Mouse (Mus musculus) right cerebral cortex, postnatal 10 days (tissue): ENCODE measurements at regions not wholly inside any gene's neighbourhood (a gene's known extent, or its start where the extent isn't known, plus 50 kb on each side); places are given as distances from the start of the nearest gene placed in this dataset.

Experiments used
- DNase-seq, 2 experiments: peaks; one replicate each; pipeline ENCODE4 v3.0.0; 2021; ENCODE audit warnings: low spot score in 2 of 2

- DNase-seq: no peak
Measured at GRCm38 (mm10) chr11:63754826-63755225, 167.3 kb downstream of the Hs3st3b1 start.

- no peak for DNase-seq
Measured at GRCm38 (mm10) chr11:63758313-63758712, 163.8 kb downstream of the Hs3st3b1 start.

DNA sequence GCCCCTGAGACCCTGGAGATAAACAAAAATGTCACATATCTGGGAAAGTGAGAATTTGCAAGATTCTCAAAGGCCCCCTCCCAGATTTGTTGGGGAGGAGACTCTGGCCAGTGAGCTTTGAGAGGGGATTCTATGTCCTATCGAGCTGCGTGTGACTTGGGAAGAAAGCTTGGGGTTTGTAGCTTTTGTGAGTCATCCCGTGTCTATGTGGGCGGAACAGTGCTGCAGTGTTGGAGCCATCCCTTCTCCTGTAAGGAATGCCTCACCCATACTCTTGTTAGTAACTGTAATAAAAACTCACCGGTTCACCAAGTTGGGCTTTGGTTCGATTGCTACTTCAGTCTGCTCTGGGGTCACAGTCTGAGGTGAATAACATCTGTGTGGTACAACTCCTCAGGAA lies 160.5 kb downstream of the Hs3st3b1 start:
- no peak for DNase-seq

GRCm38 (mm10) chr11:63767631-63768250 lies 154.3 kb downstream of the Hs3st3b1 start:
- DNase-seq: no peak

DNA sequence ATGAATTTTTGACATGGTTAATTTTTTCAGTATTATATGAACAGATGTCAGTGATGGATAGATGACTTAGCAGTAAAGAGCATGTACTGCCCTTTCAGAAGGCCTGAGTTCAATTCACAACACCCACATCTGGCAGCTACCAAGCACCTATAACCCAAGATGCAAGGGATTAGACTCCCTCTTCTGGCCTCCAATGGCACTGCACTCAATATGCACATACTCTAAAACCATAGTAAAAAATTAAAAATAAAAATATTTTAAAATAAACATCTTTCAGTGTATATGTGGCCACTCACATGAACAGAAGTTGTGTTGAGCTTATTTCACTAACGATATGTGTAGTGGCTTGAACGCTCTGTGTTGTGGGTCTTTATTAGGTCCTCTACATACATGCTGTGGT lies 152.4 kb downstream of the Hs3st3b1 start:
- no peak for DNase-seq

- DNase-seq: no peak
Measured at GRCm38 (mm10) chr11:63775382-63775781, 146.7 kb downstream of the Hs3st3b1 start.

DNA sequence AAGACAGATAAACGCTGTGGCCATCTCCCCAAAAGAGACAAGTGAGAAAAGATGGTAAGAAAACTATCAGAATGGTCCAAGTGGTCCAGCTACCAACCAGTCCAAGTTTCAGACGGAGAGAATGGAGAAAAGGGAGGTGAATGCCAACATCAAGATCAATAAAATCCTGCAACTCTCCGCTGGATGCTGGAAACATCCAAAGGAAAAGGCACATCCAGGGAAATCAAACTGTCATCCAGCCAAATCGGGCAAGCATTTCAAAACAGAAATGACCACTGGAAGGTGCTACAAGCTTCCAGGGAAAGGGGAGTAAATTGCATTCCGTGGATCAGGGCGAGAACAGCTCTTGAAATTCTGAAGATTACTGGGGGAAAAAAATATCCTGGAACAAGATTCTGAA lies 142.7 kb downstream of the Hs3st3b1 start:
- DNase-seq: no peak

- no peak for DNase-seq
Measured at GRCm38 (mm10) chr11:63781967-63782915, 139.8 kb downstream of the Hs3st3b1 start.

GRCm38 (mm10) chr11:63785281-63785886 lies 136.7 kb downstream of the Hs3st3b1 start:
- no peak for DNase-seq

GRCm38 (mm10) chr11:63785965-63786364 lies 136.1 kb downstream of the Hs3st3b1 start:
- DNase-seq: no peak

DNA sequence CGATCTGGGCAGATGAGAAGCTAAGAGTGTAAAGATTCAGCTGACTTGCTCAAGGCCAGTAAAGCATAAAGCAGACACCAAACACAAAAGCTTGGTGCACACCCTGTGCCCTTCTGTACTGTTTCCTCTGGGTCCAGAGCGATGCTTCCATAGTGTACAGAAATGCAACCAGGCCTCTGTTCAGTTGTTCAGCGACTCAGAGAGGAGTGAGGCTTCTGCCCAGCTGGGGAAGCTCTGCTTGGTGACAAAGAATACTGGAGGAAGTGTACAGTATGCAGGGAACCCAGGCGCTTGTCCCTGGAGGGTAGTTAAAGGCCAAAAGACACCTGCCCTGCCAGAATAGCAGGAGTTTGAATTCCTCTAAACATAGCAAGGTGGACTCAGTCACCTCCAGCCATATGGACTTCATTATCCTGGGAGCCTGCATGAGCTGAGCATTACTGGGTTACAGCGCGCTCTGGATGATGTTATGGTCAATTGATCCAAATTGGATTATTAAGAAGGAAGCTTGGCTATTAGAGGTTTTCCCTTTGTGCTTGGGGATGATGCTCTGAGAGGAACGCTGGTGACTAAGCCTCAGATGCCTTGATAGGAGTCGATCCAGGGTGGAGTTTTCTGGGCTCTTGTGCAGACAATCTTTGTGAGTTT lies 132.5 kb downstream of the Hs3st3b1 start:
- DNase-seq: no peak

- DNase-seq: no peak
Measured at GRCm38 (mm10) chr11:63791004-63791862, 130.9 kb downstream of the Hs3st3b1 start.

DNA sequence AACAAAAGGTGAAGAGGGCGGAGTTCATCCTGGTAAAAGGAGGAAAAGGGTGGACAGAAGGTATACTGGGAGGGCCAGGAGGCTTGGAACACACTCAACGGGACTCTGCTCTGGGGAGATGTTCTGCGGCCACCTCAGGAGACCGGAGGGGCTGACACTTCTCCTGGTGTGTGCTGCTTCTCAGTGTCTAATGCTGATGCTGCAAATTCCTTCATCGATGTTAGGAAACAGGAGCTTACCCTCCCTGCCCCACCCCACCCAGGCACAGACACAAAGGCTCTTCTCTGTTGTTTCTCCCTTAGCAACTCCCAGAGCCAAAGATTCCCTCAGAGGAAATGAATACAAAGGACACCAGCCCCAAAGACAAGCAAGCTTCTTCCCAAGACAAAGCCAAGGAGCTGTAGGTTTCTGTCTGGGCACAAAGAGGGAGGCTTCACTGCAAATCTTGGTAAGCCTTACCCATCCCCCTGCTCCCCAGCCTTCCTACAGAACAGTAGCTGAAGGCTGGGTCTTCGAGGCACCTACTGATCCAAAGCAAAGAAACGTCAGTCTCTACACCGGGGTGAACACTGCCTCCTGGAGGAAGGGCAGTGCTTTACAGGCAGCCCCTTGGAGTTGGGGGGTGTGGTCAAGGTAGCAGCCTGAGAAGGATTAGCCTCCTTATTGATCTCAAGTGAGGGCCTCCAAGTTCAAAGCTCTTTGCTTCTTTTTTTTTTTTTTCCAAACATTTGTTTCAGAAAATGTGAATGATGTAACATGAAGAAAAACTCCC lies 128.2 kb downstream of the Hs3st3b1 start:
- DNase-seq: no peak

DNA sequence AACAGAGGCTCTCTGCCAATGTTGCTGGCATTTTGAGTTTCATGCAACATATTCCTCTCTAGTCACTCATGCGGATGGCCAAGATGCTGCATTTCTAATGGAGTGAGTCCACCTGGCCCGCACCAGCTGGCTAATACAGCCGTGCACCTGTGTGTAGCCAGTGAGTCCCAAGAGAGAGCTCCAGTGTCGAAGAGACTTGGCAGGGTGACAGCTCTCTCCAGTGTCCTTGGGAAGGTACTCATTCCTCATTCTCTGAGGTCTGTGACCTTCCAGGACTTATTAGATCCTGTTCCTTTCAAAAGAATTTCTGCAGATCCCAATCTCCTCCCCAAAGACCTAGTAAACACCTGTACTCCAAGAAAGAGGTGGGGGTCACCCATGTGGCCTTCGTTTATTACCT lies 109.9 kb downstream of the Hs3st3b1 start:
- no peak for DNase-seq

- no peak for DNase-seq
Measured at GRCm38 (mm10) chr11:63822847-63823246, 99.2 kb downstream of the Hs3st3b1 start.

- DNase-seq: no peak
Measured at GRCm38 (mm10) chr11:63827271-63827762, 94.8 kb downstream of the Hs3st3b1 start.

DNA sequence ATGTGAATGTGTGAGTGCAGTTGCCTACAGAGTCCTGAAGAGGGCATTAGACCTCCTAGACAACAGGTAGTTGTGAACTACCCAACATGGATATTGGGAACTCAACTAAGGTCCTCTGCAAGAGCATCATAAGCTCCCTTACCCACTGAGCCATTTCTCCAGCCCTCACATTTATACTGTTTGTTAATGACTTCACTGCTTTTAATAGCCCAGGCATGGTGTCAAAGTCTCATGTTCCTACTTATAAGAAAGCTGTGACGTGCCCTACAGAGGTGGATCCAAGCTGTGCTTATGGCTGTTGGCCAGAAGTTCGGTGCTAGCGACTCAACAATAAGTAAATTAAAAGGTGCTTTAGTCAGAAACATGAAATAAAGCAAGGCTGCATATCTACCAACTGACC lies 88.6 kb downstream of the Hs3st3b1 start:
- no peak for DNase-seq

- DNase-seq: no peak
Measured at GRCm38 (mm10) chr11:63834140-63834539, 88.0 kb downstream of the Hs3st3b1 start.

DNA sequence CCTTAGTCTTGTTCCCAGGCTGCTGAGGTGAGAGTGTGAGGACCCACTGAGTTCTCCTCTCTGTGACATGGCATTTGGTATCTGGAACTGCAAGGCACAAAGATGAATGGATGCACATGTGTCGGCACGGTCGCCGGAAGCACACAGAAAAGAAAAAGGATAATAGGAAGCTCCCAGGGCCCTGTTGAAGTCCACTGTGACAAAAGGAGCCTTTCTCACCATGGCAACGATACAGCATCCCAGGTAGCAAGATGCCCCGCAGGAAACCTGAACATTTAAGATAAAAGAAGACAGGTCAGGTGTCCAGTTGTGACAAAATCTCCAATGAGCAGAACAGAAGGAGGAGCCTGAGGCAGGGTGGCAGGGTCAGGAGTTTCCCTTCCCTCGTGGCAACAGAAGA lies 87.5 kb downstream of the Hs3st3b1 start:
- no peak for DNase-seq
